Mouse (Mus musculus) G1E (cell line): ENCODE measurements around the gene Nek7. TPM values are rescaled to one million over a fixed set of nuclear protein-coding genes. Genes with fewer than 3 reads are reported as not detected.

Experiments used
- ATAC-seq: 2 replicates; pipeline ENCODE4 v1.8.0; 2016; ENCODE audit warnings: mild to moderate bottlenecking; ENCODE audit not compliant: insufficient number of reproducible peaks, poor library complexity, low FRiP score, severe bottlenecking; ENCODE audit errors: extremely low read depth
- DNase-seq: peaks from one replicate; pipeline ENCODE4 v3.0.0; 2012; ENCODE audit warnings: low spot score
- H3K27me3 ChIP-seq: 2 replicates; pipeline ENCODE4 v1.6.1; 2012; ENCODE audit warnings: mild to moderate bottlenecking, low read length, inconsistent platforms; ENCODE audit not compliant: insufficient read depth
- H3K36me3 ChIP-seq: replicated peaks from 2 replicates; pipeline ENCODE3; 2012; ENCODE audit warnings: mild to moderate bottlenecking, inconsistent platforms
- H3K4me1 ChIP-seq: 2 replicates; pipeline ENCODE4 v1.6.1; 2012; ENCODE audit warnings: low read depth, low read length, inconsistent platforms, mixed read lengths; ENCODE audit not compliant: insufficient read depth
- H3K4me3 ChIP-seq: 2 replicates; pipeline ENCODE4 v1.5.1; 2012; ENCODE audit warnings: low read depth, mild to moderate bottlenecking, inconsistent platforms, low read length, moderate library complexity, mixed read lengths
- H3K9me3 ChIP-seq: replicated peaks from 2 replicates; pipeline ENCODE4 v1.6.1; 2012; ENCODE audit warnings: inconsistent platforms
- CTCF ChIP-seq: IDR thresholded peaks from 2 replicates; pipeline ENCODE4 v1.5.1; 2012; ENCODE audit warnings: low read depth, low read length, inconsistent platforms, mixed read lengths
- GATA1 ChIP-seq: IDR thresholded peaks from 2 replicates; pipeline ENCODE4 v1.6.1; 2012; ENCODE audit warnings: borderline replicate concordance, low read length, inconsistent platforms, mixed read lengths
- GATA2 ChIP-seq: IDR thresholded peaks from 2 replicates; pipeline ENCODE4 v1.6.1; 2012; ENCODE audit warnings: low read depth, low read length, inconsistent platforms, borderline replicate concordance
- POLR2AphosphoS5 ChIP-seq: IDR thresholded peaks from 2 replicates; pipeline ENCODE4 v1.6.1; 2012; ENCODE audit warnings: low read depth, low read length, inconsistent platforms; ENCODE audit not compliant: insufficient replicate concordance
- TAL1 ChIP-seq: conservative IDR thresholded peaks from 2 replicates; pipeline ENCODE4 v1.6.1; 2012; ENCODE audit warnings: low read depth, low read length, inconsistent platforms, mixed read lengths
- polyA plus RNA-seq: library from polyadenylated mRNA; stranded (reverse); fragments of >175 nt; gene quantifications from 2 replicates; pipeline ENCODE4 v1.2.3, GENCODE M21; 2012
- total RNA-seq, 2 experiments: library from RNA; stranded (forward) in 1 of 2; stranded (reverse) in 1 of 2; fragments of 200-1000 nt in 1 of 2; fragments of >200 nt in 1 of 2; fragmentation: Nextera tagmentation in 1 of 2; gene quantifications; 2 replicates each; pipeline ENCODE4 v1.2.3; 2014 to 2017

Nek7 gene
- total and polyA plus RNA-seq, 3 experiments: 14.7 to 67.3 (median 49.9) TPM

GRCm38 (mm10) chr1:138538217-138538616, 81.7 kb downstream of the Nek7 start:
- no peak overlapping the region; the same call in 1 of the 2 replicates for H3K4me3 ChIP-seq
- no peak for DNase-seq
- H3K9me3 ChIP-seq: no peaks in the 10 kb centered on the region
- H3K36me3 ChIP-seq: peaks cover 20% of the 10 kb centered on the region
- H3K27me3 ChIP-seq: no peaks in the 10 kb centered on the region
- no peaks in the 10 kb centered on the region; the same call in 1 of the 2 replicates for H3K4me1 ChIP-seq
- TF ChIP-seq CTCF (no peak), POLR2AphosphoS5 (no peak), TAL1 (no peak), GATA2 (no peak), GATA1 (no peak)
- ATAC-seq: no peak; the same call in 1 of the 2 replicates

GRCm38 (mm10) chr1:138535758-138536574, 84.0 kb downstream of the Nek7 start:
- Histone ChIP-seq H3K4me3 (no peak overlapping the region), H3K27me3 (no peaks in the 10 kb centered on the region), H3K9me3 (no peaks in the 10 kb centered on the region), H3K4me1 (no peaks in the 10 kb centered on the region), H3K36me3 (peaks cover 25% of the 10 kb centered on the region)
- ATAC-seq (no peak), DNase-seq (no peak)
- no peak for TF ChIP-seq GATA2

GRCm38 (mm10) chr1:138530604-138531003, 89.3 kb downstream of the Nek7 start:
- no peaks in the 10 kb centered on the region for H3K4me1 ChIP-seq
- no peaks in the 10 kb centered on the region for H3K9me3 ChIP-seq
- ATAC-seq (no peak), DNase-seq (no peak)
- H3K36me3 ChIP-seq: peaks cover 22% of the 10 kb centered on the region
- H3K27me3 ChIP-seq: no peaks in the 10 kb centered on the region
- no peak overlapping the region for H3K4me3 ChIP-seq
- no peak for TF ChIP-seq CTCF
- TF ChIP-seq TAL1: no peak
- TF ChIP-seq GATA2: no peak
- TF ChIP-seq POLR2AphosphoS5: no peak
- TF ChIP-seq GATA1: no peak

DNA sequence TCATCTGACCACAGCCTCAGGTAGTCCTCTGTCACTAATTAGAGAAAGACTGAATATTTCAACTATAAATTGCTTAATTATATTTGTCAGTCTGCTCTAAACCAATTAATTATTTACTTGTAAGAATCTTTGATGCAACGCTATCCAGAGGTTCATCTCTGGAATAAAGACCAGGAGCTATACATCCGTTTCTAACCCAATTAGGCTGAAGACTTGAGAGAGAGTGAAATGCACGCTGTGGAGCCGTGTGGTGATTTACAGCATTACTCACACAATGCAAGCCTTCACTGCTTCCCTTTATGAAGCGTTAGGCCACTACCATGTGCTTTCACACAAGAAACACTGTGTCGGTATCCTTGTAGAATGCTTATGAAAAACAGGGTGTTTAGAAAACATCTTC, 96.0 kb downstream of the Nek7 start:
- TF ChIP-seq GATA2: no peak
- no peak for TF ChIP-seq GATA1
- no peak for TF ChIP-seq TAL1
- no peak for TF ChIP-seq POLR2AphosphoS5
- TF ChIP-seq CTCF: no peak
- Histone ChIP-seq H3K4me1 (no peaks in the 10 kb centered on the region), H3K27me3 (no peaks in the 10 kb centered on the region), H3K4me3 (no peak overlapping the region), H3K36me3 (peaks cover 16% of the 10 kb centered on the region), H3K9me3 (no peaks in the 10 kb centered on the region)
- DNase-seq: no peak
- ATAC-seq: no peak

DNA sequence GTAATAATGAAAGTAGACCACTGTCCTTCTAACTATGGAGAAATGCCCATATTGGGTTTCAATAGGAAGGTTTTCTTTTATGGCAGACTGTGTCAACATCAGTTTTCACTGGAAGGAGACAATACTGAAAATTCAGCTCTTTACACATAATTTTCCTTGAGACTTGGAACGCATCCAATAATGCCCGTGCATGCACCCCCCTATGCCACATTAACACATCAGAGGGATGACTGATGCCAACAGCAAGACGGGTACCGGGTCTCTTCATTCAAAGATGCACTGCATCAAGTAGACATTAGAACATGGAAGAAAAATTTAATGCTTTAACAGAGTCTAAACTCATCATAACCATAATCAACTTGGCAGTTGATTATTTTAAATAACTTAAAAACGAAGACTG, 101.7 kb downstream of the Nek7 start:
- ATAC-seq (no peak), DNase-seq (no peak)
- peaks cover 10% of the 10 kb centered on the region for H3K4me1 ChIP-seq
- H3K27me3 ChIP-seq: no peaks in the 10 kb centered on the region
- H3K36me3 ChIP-seq: peaks cover 14% of the 10 kb centered on the region
- H3K9me3 ChIP-seq: no peaks in the 10 kb centered on the region
- H3K4me3 ChIP-seq: no peak overlapping the region
- no peak for TF ChIP-seq TAL1
- TF ChIP-seq GATA2: no peak
- TF ChIP-seq POLR2AphosphoS5: no peak
- no peak for TF ChIP-seq CTCF
- TF ChIP-seq GATA1: no peak

- TF ChIP-seq CTCF (no peak), TAL1 (no peak), POLR2AphosphoS5 (no peak), GATA1 (no peak)
- DNase-seq: no peak
- ATAC-seq: no peak
- Histone ChIP-seq H3K4me1 (peaks cover 10% of the 10 kb centered on the region), H3K4me3 (no peak overlapping the region), H3K36me3 (peaks cover 16% of the 10 kb centered on the region), H3K27me3 (no peaks in the 10 kb centered on the region), H3K9me3 (no peaks in the 10 kb centered on the region)
These were observed 102.4 kb downstream of the Nek7 start for GRCm38 (mm10) chr1:138517360-138518099.
